Mouse (Mus musculus): ENCODE data around the gene Gm20388. TPM values are rescaled to one million over a fixed set of nuclear protein-coding genes. Genes with fewer than 3 reads are reported as not detected.

Gm20388 gene
- polyA plus RNA-seq, 1 experiment from 2014 or later = 7.4 TPM

- no peak overlapping the region for H3K27ac ChIP-seq
- peaks cover 11% of the 10 kb centered on the region; the same call in 1 of the 2 replicates for H3K36me3 ChIP-seq
- 89% methylated on average over 6 of the region's 6 CpGs for WGBS
- H3K4me1 ChIP-seq = peaks cover 27% of the 10 kb centered on the region
- H3K9me3 ChIP-seq (replicated peaks) = no peaks in the 10 kb centered on the region
- no peak for ATAC-seq (replicated peaks; ENCODE audit: low FRiP score)
- no peak overlapping the region for H3K9ac ChIP-seq
- no peaks in the 10 kb centered on the region for H3K27me3 ChIP-seq
- no peak overlapping the region for H3K4me3 ChIP-seq (replicated peaks)
- H3K4me2 ChIP-seq = no peak overlapping the region
Observed at GRCm38 (mm10) chr8:122816965-122817364, 2906.3 kb downstream of the Gm20388 start.

GRCm38 (mm10) chr8:122817724-122818496, 2907.3 kb downstream of the Gm20388 start:
- H3K9ac ChIP-seq = no peak overlapping the region

GRCm38 (mm10) chr8:122819776-122820175, 2909.1 kb downstream of the Gm20388 start:
- Histone ChIP-seq H3K4me1 (peaks cover 24% of the 10 kb centered on the region), H3K9me3 (replicated peaks) (no peaks in the 10 kb centered on the region), H3K27ac (no peak overlapping the region), H3K9ac (no peak overlapping the region), H3K27me3 (no peaks in the 10 kb centered on the region), H3K36me3 (0 out of 2 replicates have a peak, but pooled peaks cover 3% of the 10 kb centered on the region), H3K4me3 (replicated peaks) (no peak overlapping the region), H3K4me2 (no peak overlapping the region)
- 14% methylated on average over 11 of the region's 11 CpGs for WGBS
- no peak for ATAC-seq (replicated peaks; ENCODE audit: low FRiP score)

More at GRCm38 (mm10) chr8:122817724-122818496, 2907.3 kb downstream of the Gm20388 start:
- ATAC-seq (replicated peaks; ENCODE audit: low FRiP score) = no peak
- Histone ChIP-seq H3K4me2 (no peak overlapping the region), H3K9me3 (replicated peaks) (no peaks in the 10 kb centered on the region), H3K36me3 (peaks cover 10% of the 10 kb centered on the region; the same call in 1 of the 2 replicates), H3K27ac (no peak overlapping the region), H3K4me1 (peaks cover 24% of the 10 kb centered on the region), H3K27me3 (no peaks in the 10 kb centered on the region), H3K4me3 (replicated peaks) (no peak overlapping the region)
- 32% methylated on average over 13 of the region's 13 CpGs for WGBS

- H3K36me3 ChIP-seq = no peaks in the 10 kb centered on the region
- no peak overlapping the region for H3K9ac ChIP-seq
- H3K4me1 ChIP-seq = peaks cover 24% of the 10 kb centered on the region
- ATAC-seq (replicated peaks; ENCODE audit: low FRiP score) = no peak
- no peak overlapping the region for H3K4me3 ChIP-seq (replicated peaks)
- no peak overlapping the region for H3K4me2 ChIP-seq
- WGBS = 42% methylated on average over 5 of the region's 5 CpGs
- H3K27ac ChIP-seq = no peak overlapping the region
- no peaks in the 10 kb centered on the region for H3K9me3 ChIP-seq (replicated peaks)
- 0 out of 2 replicates have a peak, but pooled peaks cover 4% of the 10 kb centered on the region for H3K27me3 ChIP-seq
Observed at GRCm38 (mm10) chr8:122824571-122824970, 2913.9 kb downstream of the Gm20388 start.

GRCm38 (mm10) chr8:122824986-122825385, 2914.3 kb downstream of the Gm20388 start:
- Histone ChIP-seq H3K36me3 (no peaks in the 10 kb centered on the region), H3K27ac (no peak overlapping the region), H3K4me2 (no peak overlapping the region), H3K4me1 (peaks cover 20% of the 10 kb centered on the region), H3K9ac (no peak overlapping the region), H3K27me3 (0 out of 2 replicates have a peak, but pooled peaks cover 4% of the 10 kb centered on the region), H3K9me3 (replicated peaks) (no peaks in the 10 kb centered on the region), H3K4me3 (replicated peaks) (no peak overlapping the region)
- no peak for ATAC-seq (replicated peaks; ENCODE audit: low FRiP score)
- 75% methylated on average over 9 of the region's 9 CpGs for WGBS

GRCm38 (mm10) chr8:122825408-122825807, 2914.8 kb downstream of the Gm20388 start:
- 0 out of 2 replicates have a peak, but pooled peaks cover 4% of the 10 kb centered on the region for H3K27me3 ChIP-seq
- H3K9ac ChIP-seq = no peak overlapping the region
- WGBS = 83% methylated on average over 8 of the region's 8 CpGs
- no peaks in the 10 kb centered on the region for H3K9me3 ChIP-seq (replicated peaks)
- ATAC-seq (replicated peaks; ENCODE audit: low FRiP score) = no peak
- peaks cover 17% of the 10 kb centered on the region for H3K4me1 ChIP-seq
- H3K4me3 ChIP-seq (replicated peaks) = no peak overlapping the region
- no peak overlapping the region for H3K4me2 ChIP-seq
- no peak overlapping the region for H3K27ac ChIP-seq
- H3K36me3 ChIP-seq = no peaks in the 10 kb centered on the region

GRCm38 (mm10) chr8:122829396-122829795, 2918.8 kb downstream of the Gm20388 start:
- WGBS = 59% methylated on average over 3 of the region's 3 CpGs
- no peak for ATAC-seq (replicated peaks; ENCODE audit: low FRiP score)

GRCm38 (mm10) chr8:122830349-122831061, 2919.9 kb downstream of the Gm20388 start:
- H3K27ac ChIP-seq = no peak overlapping the region
- H3K9ac ChIP-seq = no peak overlapping the region
- H3K27me3 ChIP-seq = 0 out of 2 replicates have a peak, but pooled peaks cover 7% of the 10 kb centered on the region
- 42% methylated on average over 8 of the region's 8 CpGs for WGBS
- H3K4me1 ChIP-seq = peaks cover 16% of the 10 kb centered on the region
- H3K36me3 ChIP-seq = no peaks in the 10 kb centered on the region
- ATAC-seq (replicated peaks; ENCODE audit: low FRiP score) = peak; percentile 65; the same call in 1 of the 2 replicates
- no peak overlapping the region for H3K4me3 ChIP-seq (replicated peaks)
- H3K4me2 ChIP-seq = no peak overlapping the region
- H3K9me3 ChIP-seq (replicated peaks) = no peaks in the 10 kb centered on the region

More at GRCm38 (mm10) chr8:122829396-122829795, 2918.8 kb downstream of the Gm20388 start:
- Histone ChIP-seq H3K9ac (no peak overlapping the region), H3K4me3 (replicated peaks) (no peak overlapping the region), H3K4me2 (no peak overlapping the region), H3K27me3 (0 out of 2 replicates have a peak, but pooled peaks cover 7% of the 10 kb centered on the region), H3K27ac (no peak overlapping the region), H3K4me1 (peaks cover 14% of the 10 kb centered on the region), H3K36me3 (no peaks in the 10 kb centered on the region), H3K9me3 (replicated peaks) (no peaks in the 10 kb centered on the region)

GRCm38 (mm10) chr8:122834416-122834815, 2923.8 kb downstream of the Gm20388 start:
- Histone ChIP-seq H3K9me3 (replicated peaks) (no peaks in the 10 kb centered on the region), H3K27me3 (0 out of 2 replicates have a peak, but pooled peaks cover 4% of the 10 kb centered on the region), H3K4me3 (replicated peaks) (no peak overlapping the region), H3K4me2 (no peak overlapping the region), H3K9ac (no peak overlapping the region), H3K27ac (no peak overlapping the region), H3K4me1 (0 out of 2 replicates have a peak, but pooled peaks cover 7% of the 10 kb centered on the region), H3K36me3 (no peaks in the 10 kb centered on the region)
- 84% methylated on average over 8 of the region's 8 CpGs for WGBS
- no peak for ATAC-seq (replicated peaks; ENCODE audit: low FRiP score)

GRCm38 (mm10) chr8:122834971-122835370, 2924.3 kb downstream of the Gm20388 start:
- H3K27me3 ChIP-seq = 0 out of 2 replicates have a peak, but pooled peaks cover 4% of the 10 kb centered on the region
- WGBS = 33% methylated on average over 8 of the region's 8 CpGs
- H3K27ac ChIP-seq = no peak overlapping the region
- no peaks in the 10 kb centered on the region for H3K9me3 ChIP-seq (replicated peaks)
- ATAC-seq (replicated peaks; ENCODE audit: low FRiP score) = no peak; the same call in 1 of the 2 replicates
- no peak overlapping the region for H3K4me3 ChIP-seq (replicated peaks)
- no peak overlapping the region for H3K9ac ChIP-seq
- 0 out of 2 replicates have a peak, but pooled peaks cover 9% of the 10 kb centered on the region for H3K4me1 ChIP-seq
- H3K36me3 ChIP-seq = no peaks in the 10 kb centered on the region
- no peak overlapping the region for H3K4me2 ChIP-seq

- 81% methylated on average over 12 of the region's 12 CpGs for WGBS
Observed at GRCm38 (mm10) chr8:122836199-122836598, 2925.6 kb downstream of the Gm20388 start.

GRCm38 (mm10) chr8:122836696-122837095, 2926.1 kb downstream of the Gm20388 start:
- Histone ChIP-seq H3K9me3 (replicated peaks) (no peaks in the 10 kb centered on the region), H3K27me3 (no peaks in the 10 kb centered on the region), H3K4me3 (replicated peaks) (no peak overlapping the region), H3K36me3 (no peaks in the 10 kb centered on the region), H3K27ac (0 out of 2 replicates have a peak overlapping the region, but pooled peaks have one; percentile 41), H3K4me1 (0 out of 2 replicates have a peak, but pooled peaks cover 9% of the 10 kb centered on the region), H3K9ac (no peak overlapping the region), H3K4me2 (no peak overlapping the region)
- WGBS = 79% methylated on average over 13 of the region's 13 CpGs
- ATAC-seq (replicated peaks; ENCODE audit: low FRiP score) = no peak

More at GRCm38 (mm10) chr8:122836199-122836598, 2925.6 kb downstream of the Gm20388 start:
- H3K36me3 ChIP-seq = no peaks in the 10 kb centered on the region
- no peaks in the 10 kb centered on the region for H3K27me3 ChIP-seq
- 0 out of 2 replicates have a peak, but pooled peaks cover 9% of the 10 kb centered on the region for H3K4me1 ChIP-seq
- no peak overlapping the region for H3K4me2 ChIP-seq
- no peak for ATAC-seq (replicated peaks; ENCODE audit: low FRiP score)
- no peak overlapping the region for H3K27ac ChIP-seq
- H3K9ac ChIP-seq = no peak overlapping the region
- no peaks in the 10 kb centered on the region for H3K9me3 ChIP-seq (replicated peaks)
- H3K4me3 ChIP-seq (replicated peaks) = no peak overlapping the region
